Mouse (Mus musculus) lung, postnatal 4 days (tissue): Measurements from ENCODE around the gene Ikbip.
A peak's percentile ranks its signal among the peaks of the same experiment; 100 is the strongest.

Experiments
- DNase-seq, 2 experiments: peaks; one replicate each; pipeline ENCODE4 v3.0.0; 2021

The Ikbip gene

GRCm38 (mm10) chr10:91123281-91123827 lies 40.6 kb downstream of the Ikbip start:
- DNase-seq = peak in 1 of 2 experiments; percentile 58

- DNase-seq = peak; percentile 98 to 99
Measured at GRCm38 (mm10) chr10:91123828-91124822, 41.4 kb downstream of the Ikbip start, which contains the start of gene Slc25a3. Gene Slc25a3 (minus strand): TSS chr10:91124059.

- no peak for DNase-seq
Measured at GRCm38 (mm10) chr10:91126618-91127355, 44.0 kb downstream of the Ikbip start.

- no peak for DNase-seq
Measured at GRCm38 (mm10) chr10:91127395-91127794, 44.7 kb downstream of the Ikbip start.

GRCm38 (mm10) chr10:91128551-91129160 lies 45.9 kb downstream of the Ikbip start:
- DNase-seq = no peak

- DNase-seq = no peak
Measured at GRCm38 (mm10) chr10:91130792-91131191, 48.1 kb downstream of the Ikbip start.

GRCm38 (mm10) chr10:91131565-91131964 lies 48.8 kb downstream of the Ikbip start:
- DNase-seq = no peak

- no peak for DNase-seq
Measured at GRCm38 (mm10) chr10:91135302-91135972, 52.7 kb downstream of the Ikbip start.

- DNase-seq = no peak
Measured at GRCm38 (mm10) chr10:91137400-91137799, 54.7 kb downstream of the Ikbip start.

GRCm38 (mm10) chr10:91138317-91138716 lies 55.6 kb downstream of the Ikbip start:
- DNase-seq = peak; percentile 31 to 44

- DNase-seq = no peak
Measured at GRCm38 (mm10) chr10:91139148-91139766, 56.5 kb downstream of the Ikbip start.

GRCm38 (mm10) chr10:91141564-91141963 lies 58.8 kb downstream of the Ikbip start:
- DNase-seq = no peak

GRCm38 (mm10) chr10:91142654-91143191 lies 60.0 kb downstream of the Ikbip start:
- DNase-seq = no peak

- DNase-seq = no peak
Measured at GRCm38 (mm10) chr10:91143313-91144230, 60.8 kb downstream of the Ikbip start.

- DNase-seq = no peak
Measured at GRCm38 (mm10) chr10:91145413-91145812, 62.7 kb downstream of the Ikbip start.
